Mouse (Mus musculus) kidney, embryonic 14.5 days (tissue): Measurements from ENCODE around the gene Cd300lg. TPM values are rescaled to one million over a fixed set of nuclear protein-coding genes. Genes with fewer than 3 reads are reported as not detected.

Experiments
- polyA plus RNA-seq: library from polyadenylated mRNA; unstranded; fragments of >200 nt; fragmentation: Nextera tagmentation; extraction: Ambion mirVana; gene quantifications from 2 replicates; pipeline ENCODE4 v1.2.1, GENCODE M21; 2014

Gene Cd300lg
- polyA plus RNA-seq, 1 experiment from 2014 or later: 0.38 TPM

Other genes starting within 250 kb of the Cd300lg start
- gene Meox1, start 147.1 kb upstream of the Cd300lg start, polyA plus RNA-seq: 12.7 and 15.6 TPM in 2 replicates
- 0.09 and 0.73 TPM in 2 replicates for gene Sost, start 74.5 kb upstream of the Cd300lg start, polyA plus RNA-seq
- gene Cfap97d1, start 57.2 kb upstream of the Cd300lg start, polyA plus RNA-seq: not detected in 2 replicates
- 23.3 and 25.3 TPM in 2 replicates for gene Dusp3, start 54.5 kb upstream of the Cd300lg start, polyA plus RNA-seq
- gene Mpp3, start 13.0 kb upstream of the Cd300lg start, polyA plus RNA-seq: 5.1 and 8.4 TPM in 2 replicates
- 6.9 and 10.3 TPM in 2 replicates for gene Mpp2, start 47.0 kb downstream of the Cd300lg start, polyA plus RNA-seq
- gene Ppy, start 59.8 kb downstream of the Cd300lg start, polyA plus RNA-seq: not detected in 2 replicates
- not detected in 2 replicates for gene Pyy, start 66.3 kb downstream of the Cd300lg start, polyA plus RNA-seq
- 0.09 TPM in 1 of 2 replicates, not detected in the other for gene Nags, start 104.0 kb downstream of the Cd300lg start, polyA plus RNA-seq
- 26.5 and 28.2 TPM in 2 replicates for gene Tmem101, start 114.9 kb downstream of the Cd300lg start, polyA plus RNA-seq
- 93.9 and 106 TPM in 2 replicates for gene Lsm12, start 143.8 kb downstream of the Cd300lg start, polyA plus RNA-seq
- gene G6pc3, start 148.1 kb downstream of the Cd300lg start, polyA plus RNA-seq: 42.5 and 50.6 TPM in 2 replicates
- gene Hdac5, start 188.7 kb downstream of the Cd300lg start, polyA plus RNA-seq: 21.6 and 29.1 TPM in 2 replicates
- gene BC030867, start 207.4 kb downstream of the Cd300lg start, polyA plus RNA-seq: 18.2 and 22.9 TPM in 2 replicates
- 0.09 TPM in 1 of 2 replicates, not detected in the other for gene Asb16, start 227.2 kb downstream of the Cd300lg start, polyA plus RNA-seq
- 41.6 and 54.2 TPM in 2 replicates for gene Tmub2, start 243.4 kb downstream of the Cd300lg start, polyA plus RNA-seq